Mouse (Mus musculus): ENCODE data around the gene Tbl3.

Gene Tbl3

DNA sequence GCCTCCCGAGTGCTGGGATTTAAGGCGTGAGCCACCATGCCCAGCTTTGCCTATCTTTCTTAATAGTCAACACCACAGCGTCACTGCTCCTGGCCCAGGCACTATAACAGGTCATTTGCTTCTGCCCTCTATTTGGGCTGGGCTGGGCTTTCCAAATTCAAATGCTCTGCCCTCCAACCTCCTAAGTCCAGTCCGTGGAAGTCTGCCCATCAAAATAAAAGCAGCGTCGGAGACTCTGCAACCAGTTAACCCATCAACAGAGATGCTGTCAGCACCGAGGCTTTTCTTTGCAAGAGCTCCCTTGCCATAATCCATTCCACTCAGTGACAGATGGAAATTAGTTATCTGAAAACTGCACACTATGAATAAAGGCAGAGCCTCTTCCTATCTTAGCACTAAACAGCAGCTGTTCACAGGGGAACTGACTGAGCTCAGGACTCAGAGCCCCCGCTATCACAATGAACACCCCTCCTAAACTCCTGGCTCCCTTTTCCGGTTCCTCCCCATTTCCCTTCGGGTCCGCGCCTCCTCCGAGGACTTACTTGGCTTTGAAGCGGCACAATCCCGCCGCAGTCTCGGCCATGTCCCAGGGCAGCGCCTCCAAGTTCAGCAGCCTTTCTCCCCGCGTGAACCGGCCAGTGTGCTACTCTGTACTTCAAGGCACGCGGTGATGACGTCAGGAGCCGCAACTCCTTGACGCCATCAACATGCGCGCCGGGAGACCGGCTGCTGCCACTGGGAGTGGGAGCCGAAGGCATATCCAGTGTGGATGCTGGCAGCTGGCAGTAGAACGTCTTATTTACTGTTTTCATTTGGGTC lies at the start of gene Tbl3:
Gene Tbl3 (minus strand): TSS at position 679 of the 819 bp plus-strand sequence.
- DNase-seq, result peak; percentile 94

DNA sequence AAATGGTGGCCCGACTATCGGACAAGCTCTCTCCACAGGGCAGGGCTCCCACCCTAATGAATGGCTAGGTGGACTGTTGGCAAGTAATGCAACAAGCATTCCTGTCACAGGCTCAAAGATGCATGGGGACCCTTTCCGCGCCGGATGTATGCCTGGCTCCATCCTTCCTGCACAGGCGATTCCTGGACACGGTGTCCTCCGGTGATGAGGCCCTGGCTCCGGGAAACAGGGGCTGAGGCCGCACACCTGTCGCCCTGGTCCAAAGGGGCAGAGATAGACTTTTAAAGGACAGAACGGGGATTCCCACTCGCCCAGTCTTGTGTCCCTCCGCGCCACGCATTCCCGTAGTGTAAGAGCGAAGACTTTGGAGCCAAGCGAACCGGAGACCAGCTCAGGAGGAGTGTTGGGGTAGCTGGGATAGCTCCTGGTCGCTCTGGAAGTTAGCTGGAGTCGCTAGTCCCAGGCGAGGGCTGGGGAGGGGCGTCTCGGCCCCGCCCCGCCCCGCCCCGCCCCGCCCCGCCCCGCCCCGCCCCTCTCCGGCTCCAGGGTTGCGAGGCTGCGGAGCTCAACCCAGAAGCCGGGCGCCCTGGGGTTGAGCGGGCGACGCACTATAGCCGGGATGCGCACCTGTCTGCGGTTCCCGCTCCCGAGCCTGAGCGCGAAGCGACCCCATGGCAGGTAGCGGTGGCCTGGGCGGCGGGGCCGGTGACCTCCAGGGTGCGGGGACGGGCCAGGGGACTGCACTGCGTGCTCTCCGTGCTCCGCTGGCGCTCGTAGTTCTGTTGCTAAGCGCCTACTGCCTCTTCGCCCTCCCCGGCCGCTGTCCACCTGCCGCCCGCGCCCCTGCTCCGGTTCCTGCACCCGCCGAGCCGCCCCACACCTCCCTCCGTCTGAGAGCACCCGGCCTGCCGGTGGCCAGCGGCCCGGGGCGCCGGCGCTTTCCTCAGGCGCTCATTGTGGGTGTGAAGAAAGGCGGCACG lies 45.2 kb upstream of the Tbl3 start, which contains the start of gene Hs3st6:
Gene Hs3st6 (plus strand): TSS at position 574 of the 980 bp plus-strand sequence.
- DNase-seq, result no peak

DNA sequence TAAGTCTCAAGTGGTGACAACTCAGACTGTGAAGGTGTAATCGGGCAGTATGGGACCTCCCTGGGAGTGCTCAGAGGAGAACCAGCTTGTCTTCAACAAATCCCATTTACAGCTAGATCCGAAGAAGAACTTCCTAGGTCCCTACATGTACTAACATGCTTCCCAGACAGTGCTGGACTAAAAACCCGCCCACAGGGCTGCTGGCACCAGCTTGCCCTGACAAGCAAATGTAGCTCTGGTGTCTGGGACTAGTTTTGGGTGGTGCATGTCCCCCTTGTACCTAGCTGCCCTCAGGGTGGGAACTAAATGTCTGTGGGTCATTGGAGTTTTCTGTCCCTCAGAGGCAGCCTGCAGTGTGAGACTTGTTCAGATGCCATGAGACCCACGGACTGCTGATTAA lies 44.1 kb upstream of the Tbl3 start:
- DNase-seq, result no peak

DNA sequence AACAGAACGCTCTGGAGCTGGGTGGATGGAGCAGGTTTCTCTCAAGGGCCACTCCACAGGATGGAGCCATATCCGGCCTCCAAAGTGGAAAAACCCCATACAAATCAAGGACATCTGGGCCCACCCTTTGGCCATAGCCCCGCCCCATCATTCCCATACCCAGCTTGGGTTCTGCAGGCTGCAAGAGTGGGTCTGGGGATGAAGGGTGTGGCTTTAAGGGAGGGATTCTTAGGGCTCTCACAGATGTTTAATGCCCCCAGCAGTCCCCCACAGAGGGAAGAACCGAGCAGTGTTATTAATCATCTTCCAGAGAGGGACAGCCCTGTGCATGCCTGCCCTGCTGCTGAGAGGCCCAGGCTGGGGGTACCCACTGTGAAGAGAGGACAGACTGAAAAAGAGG lies 39.5 kb upstream of the Tbl3 start:
- DNase-seq, result no peak

DNA sequence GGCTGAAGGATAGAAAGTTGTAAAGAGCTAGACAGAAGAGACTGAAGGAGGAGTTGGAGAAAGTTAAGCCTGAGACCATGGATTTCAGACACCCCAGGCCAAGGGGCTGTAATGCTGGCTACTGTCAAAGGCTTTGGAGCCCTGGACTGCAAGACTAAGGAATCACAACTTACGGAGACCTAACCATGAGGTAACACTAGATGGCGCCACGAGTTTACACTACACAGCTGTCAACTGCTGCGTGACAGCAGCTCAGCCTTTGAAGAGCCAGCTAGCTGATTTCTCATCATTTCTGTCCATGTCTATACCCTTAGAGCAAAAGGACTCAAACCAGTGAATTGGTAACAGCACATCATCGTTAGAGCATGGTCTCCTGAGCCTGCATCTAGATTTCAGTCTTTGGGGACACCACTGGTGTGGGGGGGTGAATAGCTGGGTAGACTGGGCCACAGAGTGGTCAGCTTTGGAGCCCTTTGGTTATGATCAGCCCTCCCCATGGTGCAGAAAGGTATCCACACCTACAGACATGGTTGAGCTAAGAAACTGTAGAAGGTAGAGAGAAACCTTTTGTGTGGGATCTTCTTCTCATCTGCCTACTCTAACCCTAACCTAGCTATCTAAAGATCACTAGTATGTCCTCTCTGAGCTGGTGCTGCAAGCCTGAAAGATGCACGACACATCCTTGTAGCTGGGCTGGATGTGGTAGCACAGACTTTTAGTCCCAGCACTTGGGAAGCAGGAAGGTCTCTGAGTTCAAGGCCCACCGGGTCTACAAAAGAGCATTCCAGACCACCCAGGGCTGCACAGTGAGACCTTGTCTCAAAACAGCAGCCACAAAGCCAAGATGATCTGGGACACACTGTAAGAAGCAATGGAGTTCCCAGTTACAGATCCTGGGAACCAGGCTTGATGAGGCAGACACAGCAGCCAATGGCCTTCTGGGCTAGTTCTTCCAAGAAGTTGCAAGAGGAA lies 38.4 kb upstream of the Tbl3 start:
- DNase-seq, result peak; percentile 82

DNA sequence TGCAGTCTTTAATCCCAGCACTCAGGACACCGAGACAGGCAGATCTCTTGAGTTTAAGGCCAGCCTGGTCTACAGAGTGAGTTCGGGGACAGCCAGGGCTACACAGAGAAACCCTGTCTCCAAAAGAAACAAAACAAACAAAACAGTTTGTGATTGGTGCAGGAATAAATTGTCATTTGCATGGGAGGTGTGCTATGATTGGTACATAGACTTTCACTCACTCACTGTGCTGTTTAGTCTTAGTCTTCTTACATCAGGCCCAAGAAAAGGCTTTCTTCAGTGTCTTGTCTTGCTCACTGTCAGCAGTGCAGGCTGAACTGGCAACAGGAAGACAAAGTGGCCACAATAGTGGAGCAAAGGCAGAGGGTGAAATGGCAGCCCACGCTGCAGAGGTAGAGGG lies 36.9 kb upstream of the Tbl3 start:
- DNase-seq, result no peak

DNA sequence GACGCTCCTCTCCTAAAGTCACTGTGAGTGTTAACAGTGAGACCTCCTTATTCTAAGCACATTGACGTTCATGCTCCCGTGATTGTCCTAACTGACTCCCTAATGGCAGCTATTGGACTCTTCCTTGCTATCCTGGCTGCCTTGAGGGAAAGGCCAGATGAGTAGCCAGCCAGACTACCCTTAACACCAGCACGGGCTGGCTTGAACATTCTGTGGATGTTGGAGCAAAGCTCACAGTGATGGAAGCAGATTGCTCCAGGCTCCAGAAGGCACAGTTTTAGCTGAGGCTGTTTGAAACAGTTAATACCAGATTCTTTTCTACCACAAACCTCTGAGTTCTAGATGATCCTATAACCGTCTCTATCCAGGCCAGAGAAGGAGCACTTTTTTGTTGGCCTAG lies 36.4 kb upstream of the Tbl3 start:
- DNase-seq, result no peak

DNA sequence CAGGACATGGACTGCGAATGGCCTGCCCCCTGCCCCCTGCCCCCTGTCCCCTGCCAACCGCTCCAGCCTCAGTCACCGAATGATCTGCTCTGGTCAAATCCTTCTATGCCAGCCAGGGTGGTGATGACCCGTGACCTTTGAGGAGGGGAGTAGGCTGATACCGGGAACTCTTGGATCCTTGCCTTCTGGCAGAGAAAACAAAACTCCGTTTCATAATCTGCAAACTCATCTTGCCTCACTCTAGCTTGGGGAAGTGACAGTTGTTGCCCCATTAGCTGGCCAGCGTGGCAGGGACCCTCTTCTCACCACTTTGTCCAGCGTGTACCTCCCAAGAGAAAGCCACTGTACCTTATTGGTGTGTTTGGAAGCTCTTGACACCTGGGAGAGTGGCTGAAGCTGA lies 34.8 kb upstream of the Tbl3 start:
- DNase-seq, result no peak

DNA sequence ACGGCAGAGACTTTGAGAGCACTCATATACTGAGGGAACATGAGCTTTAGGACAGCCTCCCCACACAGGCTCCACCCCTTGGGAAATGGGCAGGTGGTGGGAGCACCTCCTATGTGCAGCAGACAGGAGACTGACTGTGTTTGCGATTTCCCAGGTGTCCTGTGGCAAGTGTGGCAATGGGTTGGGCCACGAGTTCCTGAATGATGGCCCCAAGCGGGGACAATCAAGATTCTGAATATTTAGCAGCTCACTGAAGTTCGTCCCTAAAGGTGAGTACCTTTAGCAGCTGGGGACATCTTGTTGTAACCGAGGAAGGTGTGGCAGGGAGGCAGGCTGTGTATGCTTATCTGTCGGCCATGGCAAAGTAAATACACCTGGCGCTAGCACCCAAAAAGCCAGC lies 32.5 kb upstream of the Tbl3 start:
- no peak for DNase-seq

DNA sequence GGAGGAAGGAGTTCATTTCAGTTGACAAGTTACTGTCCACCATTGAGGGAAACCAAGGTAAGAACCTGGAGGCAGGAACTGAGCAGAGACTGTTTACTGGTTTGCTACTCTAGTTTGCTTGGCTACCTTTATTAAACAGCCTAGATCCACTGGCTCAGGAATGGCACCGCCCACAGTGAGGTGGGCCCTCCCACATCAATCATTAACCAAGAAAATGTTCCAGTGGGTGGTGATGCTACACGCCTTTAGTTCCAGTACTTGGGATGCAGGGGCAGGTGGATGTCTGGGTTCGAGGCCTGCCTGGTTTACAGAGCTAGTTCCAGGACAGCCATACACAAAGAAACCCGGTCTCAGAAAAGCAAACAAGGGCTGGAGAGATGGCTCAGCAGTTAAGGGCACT lies 30.8 kb upstream of the Tbl3 start:
- DNase-seq, result no peak

DNA sequence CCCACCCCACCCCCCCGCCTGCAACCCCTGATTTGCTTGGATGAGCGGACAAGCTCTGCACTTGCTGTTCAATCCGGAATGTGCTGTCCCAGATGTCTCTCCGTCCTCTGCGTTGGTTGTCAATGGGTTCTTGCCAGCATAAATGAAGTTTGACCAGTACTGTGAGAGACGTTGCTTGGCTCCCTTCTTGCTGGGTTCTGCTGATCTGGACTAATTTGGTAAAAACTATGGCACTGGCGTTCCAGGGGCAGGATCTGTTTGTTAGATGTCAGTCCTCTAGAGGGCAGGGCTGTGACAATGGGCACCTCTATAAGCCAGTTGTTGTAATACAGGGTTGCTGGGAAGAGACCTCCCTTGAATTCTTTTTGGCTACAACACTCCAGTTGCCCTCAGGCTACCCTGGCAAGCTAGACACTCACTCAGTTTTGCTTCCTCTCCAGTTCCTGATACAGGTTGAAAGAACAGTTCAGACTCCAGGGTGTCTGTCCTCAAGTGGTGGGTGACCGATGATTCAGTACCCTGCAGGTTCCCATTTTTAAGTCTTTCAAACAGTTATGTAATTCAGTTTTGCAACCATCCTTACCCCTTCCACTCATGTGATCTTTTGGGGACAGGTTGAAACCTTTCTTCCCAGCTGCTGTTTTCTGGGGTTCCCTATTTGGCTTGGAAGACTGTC lies 29.8 kb upstream of the Tbl3 start:
- no peak for DNase-seq

DNA sequence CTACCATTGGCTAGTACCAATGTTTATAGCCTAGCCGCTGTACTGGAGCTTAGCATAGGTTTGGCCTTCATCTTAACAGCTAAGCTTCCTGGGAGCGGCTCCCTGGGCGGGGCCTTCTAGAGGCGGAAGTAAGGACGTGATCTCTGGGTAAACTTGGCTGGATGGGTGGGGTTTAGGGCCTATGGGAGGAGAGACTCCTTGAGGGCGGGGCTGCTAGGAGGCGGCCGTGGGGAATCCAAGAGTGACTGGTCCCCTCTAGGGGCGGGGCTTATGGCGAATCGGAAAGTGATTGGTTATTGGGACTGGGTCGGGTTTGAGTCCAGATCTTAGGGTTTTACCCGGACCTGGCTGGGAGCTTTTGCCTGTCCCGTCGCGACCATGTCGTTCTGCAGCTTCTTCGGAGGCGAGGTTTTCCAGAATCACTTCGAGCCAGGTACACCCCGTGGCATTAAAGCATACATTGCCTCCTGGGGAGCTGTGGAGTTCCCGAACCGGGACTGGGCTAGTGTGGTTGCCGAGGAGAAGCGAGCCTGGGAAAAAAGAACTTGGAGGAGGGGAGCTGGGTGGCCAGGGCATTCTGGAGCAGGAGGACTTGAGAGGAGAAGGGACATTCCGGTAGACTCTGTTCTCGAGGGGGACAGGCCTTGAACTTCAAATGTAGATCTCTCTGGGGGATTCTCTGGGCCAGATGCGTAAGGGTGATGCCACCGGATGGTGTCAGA lies 29.0 kb upstream of the Tbl3 start, which contains the start of gene Msrb1:
Gene Msrb1 (plus strand): TSS at position 313 of the 722 bp plus-strand sequence.
- peak; percentile 80 for DNase-seq

DNA sequence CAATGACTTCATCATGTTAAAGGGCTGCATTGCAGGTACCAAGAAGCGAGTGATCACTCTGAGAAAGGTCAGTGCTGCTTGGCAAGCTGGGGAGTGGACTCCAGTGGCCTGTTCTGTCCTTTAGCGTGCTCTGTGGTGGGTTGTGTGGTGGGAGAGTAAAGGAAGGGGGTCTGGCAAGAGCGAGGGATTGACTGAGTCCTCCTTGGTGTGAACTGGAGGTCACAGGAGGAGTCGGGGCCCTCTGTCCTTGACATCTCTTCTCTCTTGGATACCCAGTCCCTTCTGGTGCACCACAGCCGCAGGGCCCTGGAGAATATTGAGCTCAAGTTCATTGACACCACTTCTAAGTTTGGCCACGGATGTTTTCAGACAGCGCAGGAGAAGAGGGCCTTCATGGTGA lies 28.0 kb upstream of the Tbl3 start:
- no peak for DNase-seq

DNA sequence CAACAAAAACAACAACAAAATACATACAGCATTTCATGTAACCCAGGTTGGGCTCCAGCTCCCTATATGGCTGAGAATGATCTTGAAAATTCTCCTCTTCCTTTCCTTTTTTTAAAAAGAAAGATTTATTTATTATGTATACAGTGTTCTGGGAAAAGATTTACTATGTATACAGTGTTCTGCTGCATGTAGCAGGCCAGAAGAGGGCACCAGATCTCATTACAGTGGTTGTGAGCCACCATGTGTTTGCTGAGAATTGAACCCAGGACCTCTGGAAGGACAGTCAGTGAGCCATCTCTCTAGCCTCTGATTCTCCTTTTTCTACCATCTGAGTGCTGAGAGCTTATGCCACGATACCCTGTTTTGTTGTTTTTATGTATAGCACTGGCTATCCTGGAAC lies 27.1 kb upstream of the Tbl3 start:
- no peak for DNase-seq

DNA sequence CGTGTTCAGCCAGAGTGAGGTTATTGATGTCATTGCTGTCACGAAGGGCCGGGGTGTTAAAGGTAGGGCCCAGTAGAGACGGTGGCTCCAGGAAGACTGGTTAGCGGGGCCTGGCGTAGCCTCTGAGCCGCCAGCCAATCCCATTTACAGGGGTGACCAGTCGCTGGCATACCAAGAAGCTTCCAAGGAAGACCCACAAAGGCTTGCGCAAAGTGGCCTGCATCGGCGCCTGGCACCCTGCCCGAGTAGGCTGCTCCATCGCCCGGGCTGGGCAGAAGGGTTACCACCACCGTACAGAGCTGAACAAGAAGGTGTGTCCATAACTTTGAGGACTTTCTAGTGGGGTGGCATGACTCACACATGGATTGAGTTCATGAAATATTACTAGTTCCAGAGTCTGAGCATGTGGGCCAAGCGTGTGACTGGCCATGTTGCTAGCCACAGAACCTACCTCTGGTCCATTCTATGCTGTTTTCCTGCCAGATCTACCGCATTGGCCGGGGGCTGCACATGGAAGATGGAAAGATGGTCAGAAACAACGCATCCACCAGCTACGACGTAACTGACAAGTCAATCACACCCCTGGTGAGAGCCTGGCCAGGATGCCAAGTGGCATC lies 26.1 kb upstream of the Tbl3 start:
- no peak for DNase-seq

DNA sequence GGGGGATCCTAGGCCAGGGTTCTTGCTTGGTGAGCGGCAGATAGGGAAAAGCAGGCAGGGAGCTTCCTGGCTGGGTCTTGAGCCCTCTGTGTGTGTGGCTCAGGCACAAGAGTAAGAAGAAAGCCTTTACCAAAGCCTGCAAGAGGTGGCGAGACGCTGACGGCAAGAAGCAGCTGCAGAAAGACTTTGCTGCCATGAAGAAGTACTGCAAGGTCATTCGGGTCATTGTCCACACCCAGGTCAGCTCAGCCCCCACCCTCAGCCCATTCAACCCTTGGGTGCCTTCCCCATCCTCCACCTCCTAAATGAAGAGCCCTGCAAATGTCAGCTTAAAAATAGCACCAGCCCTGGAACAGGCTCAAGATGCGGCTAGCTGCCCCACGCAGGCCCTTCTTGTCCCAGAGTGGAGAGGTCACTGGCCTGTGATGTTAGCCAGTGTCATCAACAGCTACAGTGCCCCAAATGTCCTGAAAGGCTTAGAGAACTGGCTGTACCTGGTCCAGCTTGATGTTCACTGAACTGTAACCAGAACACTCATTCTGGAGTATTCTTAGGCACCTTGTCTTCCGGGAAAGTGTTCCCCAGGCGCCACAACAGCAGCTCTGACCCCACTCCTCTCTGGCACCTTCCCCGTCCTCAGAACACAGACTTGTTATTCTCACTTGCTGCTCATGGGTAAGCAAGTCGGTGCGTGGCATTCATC lies 24.9 kb upstream of the Tbl3 start:
- DNase-seq, result no peak

DNA sequence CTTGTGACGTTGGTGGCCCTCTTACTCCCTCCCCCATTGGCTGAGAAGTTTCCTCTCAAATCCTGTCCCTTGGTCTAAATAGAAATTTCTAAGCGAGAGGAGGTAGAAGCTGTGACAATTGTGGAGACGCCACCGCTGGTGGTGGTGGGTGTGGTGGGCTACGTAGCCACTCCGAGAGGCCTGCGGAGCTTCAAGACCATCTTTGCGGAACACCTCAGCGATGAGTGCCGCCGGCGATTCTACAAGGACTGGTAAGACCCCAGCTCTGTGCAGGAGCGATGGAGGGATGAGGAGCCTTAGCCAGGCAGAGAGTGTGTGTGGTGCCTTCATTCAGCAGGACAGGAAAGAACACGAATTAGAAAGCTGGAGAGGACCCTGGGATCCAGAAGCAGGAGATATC lies 23.3 kb upstream of the Tbl3 start:
- no peak for DNase-seq

DNA sequence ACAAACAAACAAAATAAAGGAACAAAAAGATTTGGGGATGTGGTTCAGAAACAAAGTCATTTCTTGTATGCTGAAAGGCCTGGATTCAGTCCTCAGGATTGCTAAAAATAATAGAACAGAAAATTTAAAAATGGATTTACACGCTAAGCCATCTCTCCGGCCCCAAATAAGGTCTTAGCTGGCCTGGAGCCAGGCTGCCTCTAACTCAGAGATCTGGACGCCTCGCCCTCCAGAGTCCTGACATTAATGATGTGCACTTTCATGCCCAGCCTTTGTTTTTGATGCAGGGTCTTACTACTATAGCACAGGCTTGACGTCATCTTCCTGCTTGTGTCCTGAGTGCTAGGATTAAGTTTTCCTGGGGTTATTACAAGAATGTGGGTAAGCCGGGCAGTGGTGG lies 21.6 kb upstream of the Tbl3 start:
- DNase-seq, result no peak

DNA sequence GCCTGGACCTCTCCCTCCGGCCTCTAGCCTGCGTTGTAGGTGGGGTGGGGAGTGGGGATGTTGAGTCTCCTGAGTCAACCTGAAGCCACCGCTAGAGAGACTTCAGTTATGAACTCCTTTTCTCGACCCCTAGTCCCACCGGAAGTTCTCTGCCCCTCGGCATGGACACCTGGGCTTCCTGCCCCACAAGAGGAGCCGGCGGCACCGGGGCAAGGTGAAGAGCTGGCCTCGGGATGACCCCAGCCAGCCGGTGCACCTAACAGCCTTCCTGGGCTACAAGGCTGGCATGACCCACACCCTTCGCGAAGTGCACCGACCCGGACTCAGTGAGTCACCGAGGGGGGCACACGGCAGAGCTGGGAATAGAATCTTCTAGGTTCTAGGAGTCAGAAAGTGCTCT lies 20.7 kb upstream of the Tbl3 start:
- DNase-seq, result no peak

DNA sequence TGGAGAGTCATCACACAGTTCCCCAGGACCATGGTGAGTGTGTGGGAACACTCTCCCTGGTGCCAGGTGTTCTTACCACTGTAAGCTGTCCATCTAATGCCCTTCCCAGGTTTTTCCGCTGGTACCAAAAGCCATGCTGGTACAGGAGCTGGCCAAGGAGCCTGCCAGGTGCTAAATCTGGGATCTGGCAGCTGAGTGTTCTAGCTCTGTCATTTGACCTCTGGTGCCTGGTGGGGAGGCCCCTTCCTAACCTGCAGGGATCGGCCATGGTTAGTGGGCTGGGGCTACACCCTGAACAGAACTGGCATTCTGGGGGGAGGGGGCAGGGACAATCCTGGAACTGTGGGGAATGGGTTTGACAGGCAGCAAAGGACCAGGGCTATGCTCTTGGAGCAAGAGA lies 20.2 kb upstream of the Tbl3 start, which contains the start of gene Rpl3l:
Gene Rpl3l (plus strand): TSS at position 203 of the 400 bp plus-strand sequence.
- no peak for DNase-seq

Data from right cerebral cortex, postnatal 4 days (tissue).